Mouse (Mus musculus) thymus, adult 2 months (tissue): ENCODE data around the gene Cep152. TPM values are rescaled to one million over a fixed set of nuclear protein-coding genes. Genes with fewer than 3 reads are reported as not detected.

Experiments
- DNase-seq: peaks from one replicate; pipeline ENCODE4 v3.0.0; 2021
- H3K27ac ChIP-seq: fragments of 200-500 bp; 2 replicates; pipeline ENCODE4 v1.5.1; 2012; ENCODE audit warnings: low read length, control low read depth; ENCODE audit not compliant: control insufficient read depth, insufficient read depth
- H3K27me3 ChIP-seq: fragments of 200-500 bp; 2 replicates; pipeline ENCODE4 v1.6.1; 2012; ENCODE audit warnings: mild to moderate bottlenecking, low read length, moderate library complexity, mixed read lengths; ENCODE audit not compliant: control insufficient read depth, insufficient read depth
- H3K36me3 ChIP-seq: fragments of 200-500 bp; 2 replicates; pipeline ENCODE4 v1.6.1; 2012; ENCODE audit warnings: mild to moderate bottlenecking, low read length, moderate library complexity; ENCODE audit not compliant: control insufficient read depth, insufficient read depth
- H3K4me1 ChIP-seq: fragments of 200-500 bp; replicated peaks from 2 replicates; pipeline ENCODE4 v1.6.1; 2012; ENCODE audit warnings: low read length; ENCODE audit not compliant: control insufficient read depth, insufficient read depth
- H3K4me3 ChIP-seq: fragments of 200-500 bp; 2 replicates; pipeline ENCODE4 v1.5.1; 2012; ENCODE audit warnings: mild to moderate bottlenecking, low read length, control low read depth, moderate library complexity; ENCODE audit not compliant: control insufficient read depth, insufficient read depth
- CTCF ChIP-seq: fragments of 200-500 bp; IDR thresholded peaks from 2 replicates; pipeline ENCODE4 v1.5.1; 2012; ENCODE audit warnings: mild to moderate bottlenecking, control low read depth, low read length, moderate library complexity, borderline replicate concordance; ENCODE audit not compliant: control insufficient read depth, poor library complexity, insufficient read depth; ENCODE audit errors: extremely low read depth
- POLR2A ChIP-seq: fragments of 200-500 bp; IDR thresholded peaks from 2 replicates; pipeline ENCODE4 v1.6.1; 2012; ENCODE audit warnings: mild to moderate bottlenecking, low read length, control low read depth, moderate library complexity; ENCODE audit not compliant: control insufficient read depth, poor library complexity, insufficient read depth; ENCODE audit errors: extremely low read depth
- WGBS: fragments of 180-500 bp; shearing (Covaris S2); methylation state at CpG from one replicate; pipeline ENCODE4 v1.1.7; 2018; 5-methylcytosine and 5-hydroxymethylcytosine counted together
- polyA plus RNA-seq: library from polyadenylated mRNA; depleted of rRNA; stranded (reverse); fragments of >200 nt; gene quantifications from 2 replicates; pipeline ENCODE4 v1.2.3, GENCODE M21; 2012

Gene Cep152
- polyA plus RNA-seq, 1 experiment: 4.7 TPM

DNA sequence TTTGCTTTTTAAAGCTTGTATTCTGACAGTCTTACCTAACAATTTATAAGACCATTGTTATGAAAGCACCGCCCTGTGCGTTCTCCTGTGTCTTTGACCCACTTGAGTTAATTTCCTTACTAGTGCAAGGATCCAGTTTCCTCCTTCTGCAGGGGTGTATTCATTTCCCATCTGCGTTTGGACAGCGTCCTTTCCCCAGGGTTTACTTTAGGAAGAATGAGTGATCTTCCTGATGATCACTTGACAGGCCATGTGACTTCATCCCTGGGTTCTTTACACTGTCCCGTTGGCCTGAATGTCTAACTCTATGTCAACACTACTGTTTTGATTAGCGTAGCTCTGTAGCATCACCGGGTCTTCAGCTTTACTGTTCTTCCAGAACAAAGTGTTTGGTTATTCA is 12.4 kb upstream of the Cep152 start:
- no peak for DNase-seq
- no peaks in the 10 kb centered on the region for H3K27me3 ChIP-seq
- no peak for TF ChIP-seq POLR2A
- no peak for TF ChIP-seq CTCF
- H3K27ac ChIP-seq: no peak overlapping the region
- no peaks in the 10 kb centered on the region for H3K36me3 ChIP-seq
- WGBS: 89% methylated on average over 7 of the region's 7 CpGs
- H3K4me1 ChIP-seq: no peaks in the 10 kb centered on the region
- no peak overlapping the region for H3K4me3 ChIP-seq

DNA sequence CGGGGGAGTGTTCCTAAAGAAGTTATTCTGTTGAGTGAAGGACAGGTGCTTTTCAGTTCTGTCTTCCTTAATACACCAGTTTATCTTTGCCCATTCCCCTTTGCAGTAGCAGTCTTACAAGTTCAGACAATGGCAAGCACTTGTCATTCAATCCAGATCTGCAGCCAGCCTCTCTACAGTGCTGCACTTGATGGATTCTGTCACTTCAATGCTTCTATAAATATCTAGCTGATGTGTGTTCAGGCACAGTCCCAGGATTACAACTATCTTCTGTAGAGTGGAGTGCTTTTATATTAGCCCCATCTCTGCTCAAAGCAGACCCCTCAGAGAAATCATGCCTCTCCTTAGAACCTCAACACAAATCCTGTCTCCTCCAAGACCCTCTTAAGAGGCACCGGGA is 5.1 kb upstream of the Cep152 start:
- H3K36me3 ChIP-seq: no peaks in the 10 kb centered on the region
- TF ChIP-seq CTCF: no peak
- H3K27ac ChIP-seq: no peak overlapping the region
- no peaks in the 10 kb centered on the region for H3K4me1 ChIP-seq
- H3K27me3 ChIP-seq: no peaks in the 10 kb centered on the region
- no peak overlapping the region for H3K4me3 ChIP-seq
- WGBS: 96% methylated on average over 2 of the region's 2 CpGs
- no peak for DNase-seq

DNA sequence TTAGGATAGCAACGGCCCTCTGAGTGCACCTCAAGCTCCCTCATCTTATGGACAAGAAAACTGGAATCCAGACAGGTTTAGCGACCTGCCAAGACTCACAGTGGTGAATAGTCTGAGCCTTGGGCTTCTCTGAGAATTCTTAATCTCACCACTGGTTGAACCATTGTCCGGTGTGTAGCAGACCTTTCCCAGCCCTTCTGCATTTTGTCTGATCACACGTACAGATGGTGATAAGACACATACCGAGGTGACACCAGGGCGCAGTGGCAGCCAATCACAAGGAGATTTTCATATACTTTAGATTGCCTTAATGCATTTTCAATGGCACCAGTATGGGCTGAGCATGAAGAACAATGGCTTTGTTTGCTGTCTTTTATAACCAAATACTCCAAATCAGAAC is 3.6 kb upstream of the Cep152 start:
- H3K27ac ChIP-seq: no peak overlapping the region
- H3K4me1 ChIP-seq: peaks cover 2% of the 10 kb centered on the region
- WGBS: 92% methylated on average over 6 of the region's 6 CpGs
- no peaks in the 10 kb centered on the region for H3K36me3 ChIP-seq
- no peak for DNase-seq
- no peak for TF ChIP-seq CTCF
- no peak for TF ChIP-seq POLR2A
- H3K27me3 ChIP-seq: no peaks in the 10 kb centered on the region
- no peak overlapping the region for H3K4me3 ChIP-seq

DNA sequence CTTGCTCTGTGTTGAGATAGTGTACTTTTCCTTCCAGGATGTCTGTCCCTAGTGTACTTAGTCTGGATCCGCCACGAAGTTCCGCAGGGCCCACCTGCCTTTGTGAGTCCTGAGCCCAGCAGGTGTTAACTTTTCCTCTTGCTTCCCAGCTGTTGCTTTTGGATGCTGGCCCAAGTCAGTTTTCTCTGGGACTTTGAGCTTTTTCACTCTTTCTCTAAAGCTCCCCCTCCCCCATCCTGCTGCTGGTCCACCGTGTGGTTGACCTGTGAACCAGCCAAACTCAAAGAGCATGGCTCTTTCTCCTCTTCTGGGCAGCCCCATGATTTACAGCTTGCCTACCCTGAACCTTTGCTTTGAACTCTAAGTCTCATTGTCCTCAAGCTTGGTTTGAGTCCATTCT is 1.6 kb upstream of the Cep152 start:
- H3K27ac ChIP-seq: no peak overlapping the region
- no peaks in the 10 kb centered on the region for H3K36me3 ChIP-seq
- peaks cover 5% of the 10 kb centered on the region for H3K4me1 ChIP-seq
- DNase-seq: no peak
- TF ChIP-seq POLR2A (no peak), CTCF (no peak)
- no peak overlapping the region for H3K4me3 ChIP-seq
- H3K27me3 ChIP-seq: no peaks in the 10 kb centered on the region
- WGBS: 93% methylated on average over 4 of the region's 4 CpGs

DNA sequence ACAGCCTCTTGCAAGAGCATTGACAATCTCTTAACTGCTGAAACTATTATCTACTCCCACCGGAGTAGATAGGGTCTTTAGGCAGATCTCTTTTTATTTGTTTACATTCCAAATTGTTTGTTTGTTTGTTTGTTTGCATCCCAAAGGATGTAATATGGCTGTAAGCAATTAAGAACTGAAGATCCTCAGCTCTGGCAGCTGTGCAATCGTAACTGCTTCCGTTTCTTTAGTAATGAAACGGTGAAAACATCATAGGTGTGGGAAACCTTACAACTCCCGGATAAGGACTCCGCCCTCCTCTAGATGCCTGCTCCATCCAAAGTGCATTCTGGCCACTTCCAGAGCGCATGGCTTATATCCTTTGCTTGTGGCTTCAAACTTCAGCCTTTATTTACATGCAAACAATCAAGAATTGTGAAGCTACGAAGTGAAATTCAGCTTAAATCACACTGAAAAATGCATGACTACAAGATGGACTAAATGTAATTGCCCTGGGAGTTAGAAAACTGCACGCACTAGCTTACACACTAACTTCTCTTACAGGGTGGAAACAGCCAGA is 707 bp downstream of the Cep152 start:
- Histone ChIP-seq H3K4me3 (peak overlapping the region; percentile 85; the same call in 1 of the 2 replicates), H3K27me3 (no peaks in the 10 kb centered on the region), H3K4me1 (peaks cover 5% of the 10 kb centered on the region), H3K27ac (no peak overlapping the region), H3K36me3 (peaks cover 16% of the 10 kb centered on the region)
- TF ChIP-seq CTCF (no peak), POLR2A (no peak)
- 5% methylated on average over 9 of the region's 9 CpGs for WGBS
- DNase-seq: peak; percentile 6

DNA sequence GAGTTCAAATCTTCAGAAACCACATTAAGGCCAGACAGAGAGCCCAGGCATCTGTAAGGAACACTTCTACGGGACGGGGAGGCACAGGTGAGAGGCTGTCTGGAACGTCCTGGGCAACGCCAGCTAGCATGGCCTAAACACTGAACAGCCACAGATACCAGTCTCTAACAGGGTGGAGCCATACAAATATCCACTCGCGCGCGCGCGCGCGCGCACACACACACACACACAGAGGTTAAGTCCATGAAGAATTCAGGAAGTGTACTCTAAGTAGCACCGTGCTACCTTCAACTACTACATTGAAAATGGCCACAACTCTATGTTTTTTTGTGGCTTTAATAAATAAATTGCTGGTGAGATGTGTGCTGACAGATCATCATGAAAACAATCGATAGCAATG is 1.7 kb downstream of the Cep152 start:
- Histone ChIP-seq H3K4me1 (peaks cover 5% of the 10 kb centered on the region), H3K27me3 (no peaks in the 10 kb centered on the region), H3K27ac (no peak overlapping the region), H3K36me3 (peaks cover 24% of the 10 kb centered on the region), H3K4me3 (no peak overlapping the region)
- DNase-seq: no peak
- 90% methylated on average over 15 of the region's 15 CpGs for WGBS
- no peak for TF ChIP-seq CTCF
- no peak for TF ChIP-seq POLR2A

DNA sequence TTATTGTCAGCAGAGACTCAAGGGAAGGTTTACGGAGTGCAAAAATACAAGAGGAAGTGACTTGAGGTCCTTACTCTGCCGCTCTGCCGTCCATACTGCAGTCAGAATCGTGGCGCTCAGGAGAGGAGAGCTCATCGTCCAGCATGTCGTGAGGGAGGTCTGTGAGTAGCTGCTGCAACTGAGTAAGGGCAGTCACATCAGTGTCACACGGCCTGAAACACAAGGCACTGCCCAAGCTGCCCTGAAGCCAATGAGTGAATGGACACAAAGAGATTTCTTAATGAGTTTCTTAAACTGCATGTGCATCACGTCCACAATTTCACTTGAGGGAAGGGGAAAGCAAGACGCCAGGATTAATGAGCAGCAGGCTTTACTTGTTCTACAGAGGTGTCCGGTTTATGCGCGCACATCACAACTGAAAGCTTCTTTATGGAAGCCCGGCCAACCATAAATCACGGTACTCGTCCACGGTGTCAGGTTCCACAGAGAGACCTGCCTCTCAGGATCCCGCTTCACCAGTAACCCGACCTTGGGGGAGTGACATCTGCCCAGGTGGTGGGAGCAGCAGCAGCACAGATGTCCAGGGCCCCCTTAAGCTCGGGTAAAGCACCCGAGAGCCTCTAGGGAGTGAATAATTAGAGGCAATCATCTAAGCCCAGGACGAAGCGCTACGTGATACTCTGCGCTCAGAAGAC is 4.6 kb downstream of the Cep152 start:
- Histone ChIP-seq H3K27me3 (no peaks in the 10 kb centered on the region), H3K4me3 (no peak overlapping the region), H3K36me3 (peaks cover 51% of the 10 kb centered on the region), H3K4me1 (peaks cover 5% of the 10 kb centered on the region), H3K27ac (no peak overlapping the region)
- TF ChIP-seq POLR2A (no peak), CTCF (no peak)
- WGBS: 92% methylated on average over 25 of the region's 25 CpGs
- no peak for DNase-seq
